In genomic region chr16:69577205-69577604, GRCm38 (mm10) we compare ENCODE assay signal across 16 mouse cellular contexts.
A peak's percentile ranks its signal among the peaks of the same experiment; 100 is the strongest.
DNase-seq lines count a peak whose midpoint lies in the region; ATAC-seq and TF ChIP-seq lines count a peak whose summit lies in the region.
"Had no signal": no experiment of that assay in that cellular context is flagged by ENCODE, and none has a peak within 500 bp of the region (broad histone marks: within the 10 kb centered on the region; RNA-seq: fewer than 3 reads in every experiment).

No protein-coding gene starts in this region.

- TF ChIP-seq EP300 in stomach, postnatal 0 days (optimal IDR thresholded peaks at IDR 0.05) = no peak

- H3K27me3 ChIP-seq in stomach, embryonic 16.5 days (ENCODE audit: control insufficient read depth, insufficient read depth, low read length) = no peaks in the 10 kb centered on the region
- H3K27me3 ChIP-seq in stomach, postnatal 0 days (ENCODE audit: control insufficient read depth, insufficient read depth, low read length) = no peaks in the 10 kb centered on the region
- H3K27me3 ChIP-seq: limb, embryonic 15.5 days; lung, embryonic 15.5 days; midbrain, embryonic 12.5 days; neural tube, embryonic 13.5 days had no signal

- 0 out of 2 replicates have a peak, but pooled peaks have one; percentile 29 for ATAC-seq in stomach, embryonic 16.5 days (ENCODE audit: insufficient read depth, low FRiP score)
- ATAC-seq in stomach, postnatal 0 days (ENCODE audit: low FRiP score, low TSS enrichment) = no peak
- ATAC-seq: intestine, embryonic 16.5 days had no signal

- no peak overlapping the region for H3K4me3 ChIP-seq in stomach, embryonic 16.5 days (replicated peaks; ENCODE audit: low read length)
- no peak overlapping the region for H3K4me3 ChIP-seq in stomach, postnatal 0 days (ENCODE audit: low read depth, low read length)
- H3K4me3 ChIP-seq: limb, embryonic 15.5 days; lung, embryonic 15.5 days; midbrain, embryonic 12.5 days; neural tube, embryonic 13.5 days had no signal

- H3K27ac ChIP-seq in stomach, embryonic 16.5 days (ENCODE audit: low read length) = no peak overlapping the region
- no peak overlapping the region for H3K27ac ChIP-seq in stomach, postnatal 0 days (replicated peaks)
- H3K27ac ChIP-seq: limb, embryonic 15.5 days; lung, embryonic 15.5 days; midbrain, embryonic 12.5 days; neural tube, embryonic 13.5 days had no signal

- H3K9me3 ChIP-seq in stomach, embryonic 16.5 days (replicated peaks; ENCODE audit: control insufficient read depth, low read length) = no peaks in the 10 kb centered on the region
- no peaks in the 10 kb centered on the region for H3K9me3 ChIP-seq in stomach, postnatal 0 days (ENCODE audit: control insufficient read depth, low read length)
- H3K9me3 ChIP-seq: limb, embryonic 15.5 days; lung, embryonic 15.5 days; midbrain, embryonic 12.5 days; neural tube, embryonic 13.5 days had no signal

- DNase-seq in cerebellum, adult 9-10 months = peak; percentile 0
- no peak for DNase-seq in cerebellum, adult 8-10 months
- peak; percentile 2 for DNase-seq in heart, postnatal 10 days
- DNase-seq in heart, postnatal 36 days = no peak
- DNase-seq in stomach, postnatal 0 days (ENCODE audit: low spot score) = no peak
- DNase-seq in telencephalon, adult 2 months (ENCODE audit: low read depth, low spot score) = peak; percentile 18
- DNase-seq in ovary, postnatal 36 days (ENCODE audit: low spot score) = no peak
- DNase-seq: heart, adult 11 months; kidney, postnatal 10 days; layer of hippocampus, adult 9-11 months had no signal

- no peak for TF ChIP-seq CTCF in stomach, postnatal 0 days (IDR thresholded peaks at IDR 0.05; ENCODE audit: low read depth)

- H3K4me1 ChIP-seq in stomach, embryonic 16.5 days (ENCODE audit: control insufficient read depth, insufficient read depth, low read length) = no peaks in the 10 kb centered on the region
- no peaks in the 10 kb centered on the region for H3K4me1 ChIP-seq in stomach, postnatal 0 days (replicated peaks; ENCODE audit: control insufficient read depth, insufficient read depth)
- H3K4me1 ChIP-seq: limb, embryonic 15.5 days; lung, embryonic 15.5 days; midbrain, embryonic 12.5 days; neural tube, embryonic 13.5 days had no signal

- H3K36me3 ChIP-seq in stomach, embryonic 16.5 days (ENCODE audit: control insufficient read depth, insufficient read depth, low read length) = no peaks in the 10 kb centered on the region
- no peaks in the 10 kb centered on the region for H3K36me3 ChIP-seq in stomach, postnatal 0 days (ENCODE audit: control insufficient read depth, insufficient read depth, low read length)
- H3K36me3 ChIP-seq: limb, embryonic 15.5 days; lung, embryonic 15.5 days; midbrain, embryonic 12.5 days; neural tube, embryonic 13.5 days had no signal

- no peak overlapping the region for H3K9ac ChIP-seq in stomach, embryonic 16.5 days (ENCODE audit: low read length)
- no peak overlapping the region for H3K9ac ChIP-seq in stomach, postnatal 0 days (ENCODE audit: low read length)
- H3K9ac ChIP-seq: limb, embryonic 15.5 days; lung, embryonic 15.5 days; midbrain, embryonic 12.5 days; neural tube, embryonic 13.5 days had no signal

- intact Hi-C loops in heart, postnatal 10 days (cut with DNase I) = no loop called here
- intact Hi-C loops in heart, postnatal 36 days (cut with DNase I) = no loop called here

- no peak overlapping the region for H3K4me2 ChIP-seq in stomach, embryonic 16.5 days (ENCODE audit: low read depth, low read length)
- H3K4me2 ChIP-seq in stomach, postnatal 0 days (replicated peaks; ENCODE audit: low read depth) = no peak overlapping the region
- H3K4me2 ChIP-seq: limb, embryonic 15.5 days; lung, embryonic 15.5 days; midbrain, embryonic 12.5 days; neural tube, embryonic 13.5 days had no signal

Comparison
In these comparisons a context has a peak if more than half of its experiments do, and no peak if none do; other contexts are left out.
1. DNase-seq: peak in cerebellum, adult 9-10 months (single experiment), heart, postnatal 10 days (2 of 2) and telencephalon, adult 2 months (single experiment); none in cerebellum, adult 8-10 months (single experiment), heart, postnatal 36 days (0 of 2), stomach, postnatal 0 days (single experiment) and ovary, postnatal 36 days (single experiment).